Mouse (Mus musculus): ENCODE results near the gene Sbf1.

Sbf1 gene

DNA sequence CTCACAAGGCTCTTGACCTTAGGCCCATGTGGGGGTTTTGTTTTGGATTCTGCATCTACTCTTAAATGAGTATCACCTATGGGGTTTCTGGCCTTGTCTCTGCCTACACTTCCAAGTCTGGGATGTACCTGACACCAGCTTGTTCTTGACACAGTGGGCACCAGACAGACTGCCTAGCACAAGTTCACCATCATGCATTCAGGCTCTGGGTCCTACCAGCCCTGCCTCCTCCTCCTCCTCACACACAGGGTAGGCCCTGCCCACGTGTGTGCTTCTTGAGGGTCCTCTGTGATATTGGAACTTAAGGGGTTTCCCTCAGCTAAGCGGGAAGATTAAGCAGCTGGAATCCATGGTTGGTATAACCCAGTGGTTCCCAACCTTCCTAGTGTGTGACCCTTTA lies 31.0 kb downstream of the Sbf1 start:
- no peak for DNase-seq (ENCODE audit: low spot score in 2 of 2)

GRCm38 (mm10) chr15:89282546-89282945 lies 32.6 kb downstream of the Sbf1 start:
- no peak for DNase-seq (ENCODE audit: low spot score in 2 of 2)

DNA sequence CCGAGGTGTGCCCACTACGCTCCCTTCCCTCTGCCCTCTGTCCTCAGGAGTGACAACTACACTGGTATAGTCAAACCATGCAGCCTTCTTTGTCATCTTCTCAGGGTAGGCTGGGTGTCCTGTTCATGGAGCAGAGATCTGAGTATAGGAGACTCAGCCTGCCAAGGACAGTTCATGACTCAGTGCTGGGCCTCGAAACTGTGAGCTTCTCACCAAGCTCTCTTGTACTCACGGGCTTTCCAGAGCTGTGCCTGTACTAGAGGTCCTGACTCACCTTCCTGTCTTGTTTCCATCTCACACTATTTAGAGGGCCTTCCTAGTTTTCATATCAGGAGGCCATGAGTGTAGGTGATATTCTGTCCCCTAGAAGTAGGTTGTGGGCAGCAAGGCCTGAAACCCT lies 37.7 kb downstream of the Sbf1 start:
- no peak for DNase-seq (ENCODE audit: low spot score in 2 of 2)

- DNase-seq (ENCODE audit: low spot score in 2 of 2), result no peak
Observed at GRCm38 (mm10) chr15:89275497-89275896, 39.6 kb downstream of the Sbf1 start.

GRCm38 (mm10) chr15:89264485-89264884 lies 50.6 kb downstream of the Sbf1 start:
- DNase-seq (ENCODE audit: low spot score in 2 of 2), result no peak

DNA sequence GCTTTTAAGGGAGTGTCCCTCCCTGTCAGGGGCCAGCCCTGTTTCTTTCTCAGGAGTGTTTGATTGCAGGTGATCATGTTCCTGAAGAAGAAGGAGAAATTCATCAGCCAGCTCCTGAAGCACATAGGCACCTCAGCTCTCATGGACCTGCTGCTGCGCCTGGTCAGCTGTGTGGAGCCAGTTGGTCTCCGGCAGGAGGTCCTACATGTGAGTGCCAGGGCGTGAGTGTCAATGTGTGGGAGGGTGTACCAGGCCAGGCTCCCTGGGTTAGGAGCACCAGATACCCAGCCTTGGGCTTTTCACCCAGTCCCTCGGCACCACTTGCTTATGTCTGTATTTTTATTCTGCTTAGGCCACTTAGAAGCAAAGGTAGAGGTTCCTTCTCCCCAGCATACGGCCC lies 56.1 kb downstream of the Sbf1 start:
- no peak for DNase-seq (ENCODE audit: low spot score in 2 of 2)

DNA sequence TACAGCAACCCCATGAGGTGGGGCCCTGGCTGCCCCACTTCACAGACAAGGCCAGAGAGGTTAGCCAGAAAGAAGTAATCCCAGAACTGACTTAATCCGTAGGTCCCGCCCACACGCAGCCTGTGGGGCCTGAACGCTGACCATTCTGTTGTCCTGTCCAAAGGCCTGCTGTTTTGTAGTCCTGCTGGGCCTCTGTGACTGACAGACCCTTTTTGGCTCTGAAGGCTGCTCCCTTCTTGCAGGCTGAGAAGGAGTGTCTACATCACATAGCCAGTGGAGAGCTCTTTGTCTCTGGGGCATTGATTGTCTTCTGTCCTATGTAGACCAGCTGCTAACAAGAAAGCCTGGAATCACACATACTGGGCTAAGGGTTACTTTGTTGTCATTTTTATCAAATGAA lies 59.8 kb downstream of the Sbf1 start:
- no peak for DNase-seq (ENCODE audit: low spot score in 2 of 2)

DNA sequence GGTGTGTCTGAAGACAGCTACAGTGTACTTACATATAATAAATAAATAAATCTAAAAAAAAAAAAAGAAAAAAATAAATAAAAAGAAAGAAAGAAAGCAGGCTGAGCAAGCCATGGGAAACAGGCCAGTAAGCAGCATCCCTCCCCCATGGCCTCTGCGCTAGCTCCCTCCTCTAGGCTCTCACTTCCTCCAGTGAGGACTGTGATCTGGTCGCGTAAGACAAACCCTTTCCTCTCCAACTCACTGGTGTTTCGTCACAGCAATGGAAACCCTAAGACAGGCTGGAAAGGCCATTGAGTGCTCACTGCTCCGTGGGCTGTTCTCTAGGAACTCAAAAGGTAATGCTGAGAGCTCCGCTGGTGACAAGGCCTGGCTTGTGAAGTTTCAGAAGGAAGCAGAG lies 66.0 kb downstream of the Sbf1 start:
- DNase-seq (ENCODE audit: low spot score in 2 of 2), result no peak

DNA sequence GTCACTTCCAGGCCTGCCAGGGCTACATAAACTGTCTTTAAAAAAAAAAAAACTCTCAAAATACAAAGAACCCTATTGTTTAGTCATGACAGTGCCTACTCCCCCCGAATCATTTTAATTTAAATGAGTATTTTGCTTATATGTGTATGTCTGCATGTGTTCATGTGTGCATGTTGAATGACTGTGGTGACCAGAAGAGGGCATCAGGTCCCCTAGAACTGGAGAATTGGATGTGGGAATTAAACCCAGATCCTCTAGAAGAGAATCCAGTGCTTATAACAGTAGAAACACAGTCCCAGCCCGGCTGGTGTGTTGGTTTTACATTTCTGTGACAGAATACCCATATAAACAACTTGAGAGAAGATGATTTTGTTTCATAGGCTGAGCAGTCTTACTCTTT lies 74.1 kb downstream of the Sbf1 start:
- no peak for DNase-seq (ENCODE audit: low spot score in 2 of 2)

- DNase-seq (ENCODE audit: low spot score in 2 of 2), result no peak
Observed at GRCm38 (mm10) chr15:89239751-89240392, 75.2 kb downstream of the Sbf1 start.
